Mouse (Mus musculus) MEL (cell line): Measurements from ENCODE around the gene Rnf157.

Experiments
- POLR2A ChIP-seq, 2 experiments: IDR thresholded peaks; 2 replicates each; pipeline ENCODE4 v1.6.1; 2011 to 2012; ENCODE audit warnings: low read length in 2 of 2, mild to moderate bottlenecking in 2 of 2, control low read depth in 1 of 2, improper control_type of control experiment in 1 of 2, low read depth in 1 of 2, moderate library complexity in 1 of 2; ENCODE audit not compliant: control insufficient read depth in 1 of 2, insufficient read depth in 1 of 2, poor library complexity in 1 of 2
- ZNF384 ChIP-seq: IDR thresholded peaks from 2 replicates; pipeline ENCODE4 v1.6.1; 2012; ENCODE audit warnings: low read depth, mild to moderate bottlenecking, inconsistent platforms, low read length, improper control_type of control experiment

DNA sequence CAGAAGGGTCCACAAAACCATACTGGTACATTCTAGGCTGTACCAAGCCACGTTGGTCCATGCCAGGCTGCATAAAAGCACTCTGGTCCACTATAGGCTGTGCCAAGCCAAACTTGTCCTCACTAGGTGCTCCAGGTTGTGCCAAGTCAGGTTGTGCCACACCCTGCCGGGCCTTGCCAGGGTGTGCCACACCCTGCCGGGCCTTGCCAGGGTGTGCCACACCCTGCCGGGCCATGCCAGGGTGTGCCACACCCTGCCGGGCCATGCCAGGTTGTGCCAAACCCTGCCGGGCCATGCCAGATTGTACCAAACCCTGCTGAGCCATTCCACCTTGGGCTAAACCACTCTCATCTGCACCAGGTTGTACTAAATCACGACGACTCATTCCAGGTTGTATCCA is 43.4 kb upstream of the Rnf157 start:
- no peak for TF ChIP-seq POLR2A (IDR thresholded peaks at IDR 0.05; ENCODE audit: control insufficient read depth in 1 of 2, insufficient read depth in 1 of 2, low read depth in 1 of 2, low read length in 2 of 2, poor library complexity in 1 of 2)
- TF ChIP-seq ZNF384, result no peak
